Mouse (Mus musculus) neutrophil, adult 59 days (primary cell): ENCODE results near the gene Olfr1453. TPM values are rescaled to one million over a fixed set of nuclear protein-coding genes. Genes with fewer than 3 reads are reported as not detected.

Experiments
- total RNA-seq, 2 experiments: library from RNA; stranded (reverse); gene quantifications; 1 replicate in 1 of 2; 2 replicates in 1 of 2; pipeline ENCODE4 v1.2.4; 2023

Gene Olfr1453
- total RNA-seq, result not detected

DNA sequence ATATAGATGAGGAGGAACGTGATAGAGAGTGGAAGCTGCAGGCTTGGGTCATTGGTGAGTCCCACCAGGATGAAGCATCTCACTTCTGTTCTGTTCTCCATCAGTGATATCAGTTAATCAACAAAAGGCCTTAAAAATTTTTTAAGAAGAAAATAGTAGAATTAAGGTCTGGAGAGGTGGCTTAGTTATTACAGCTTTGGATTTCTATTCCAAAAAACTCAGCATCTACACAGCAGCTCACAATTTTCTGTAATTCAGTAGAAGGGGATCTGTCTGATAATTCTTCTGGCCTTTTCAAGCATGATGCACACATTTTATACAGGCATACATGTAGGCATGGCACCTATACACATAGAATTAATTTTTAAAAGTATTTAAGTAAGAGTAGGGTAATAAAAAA, at the start of gene Olfr1453:
TSS of gene Olfr1453 (minus strand) at position 101 of the 400 bp plus-strand sequence.

DNA sequence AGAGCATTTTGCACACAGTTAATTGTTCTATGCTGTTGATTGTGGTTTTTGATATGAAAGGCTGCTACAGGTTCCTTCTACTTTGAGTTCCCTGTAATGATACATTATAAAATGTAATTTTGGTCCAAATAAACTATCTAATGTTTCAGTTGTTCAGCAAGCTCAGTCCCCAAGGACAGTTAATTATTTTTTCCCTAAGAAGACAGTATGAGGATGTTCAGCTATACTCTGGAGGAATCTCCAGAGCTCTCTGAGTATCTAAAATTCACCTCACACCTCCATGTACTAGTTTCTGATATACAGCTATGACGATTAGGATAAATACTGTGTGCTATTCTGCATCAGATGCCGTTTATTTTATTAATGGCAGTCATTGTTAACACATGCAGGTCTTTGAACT, 32.2 kb upstream of the Olfr1453 start, which contains the start of gene Olfr1454:
TSS of gene Olfr1454 (plus strand) at position 301 of the 400 bp plus-strand sequence.

GRCm38 (mm10) chr19:12994714-12995113, 33.4 kb downstream of the Olfr1453 start, which contains the start of gene Olfr1451:
Olfr1451 (plus strand) TSS chr19:12995014.

Other genes starting within 250 kb of the Olfr1453 start
- gene Zfp91, start 232.2 kb downstream of the Olfr1453 start, total RNA-seq, result 10 to 100 TPM; 42.7 to 52.7 TPM
- gene Lpxn, start 232.1 kb downstream of the Olfr1453 start, total RNA-seq, result 10 to 100 TPM in 1 of 2 experiments, 1 to 10 TPM in 1; 6.8 to 10.3 TPM
- gene Gm5244, start 181.6 kb downstream of the Olfr1453 start, total RNA-seq, result not detected
- gene Olfr1444, start 171.0 kb downstream of the Olfr1453 start, total RNA-seq, result not detected
- not detected for gene Olfr1445, start 144.5 kb downstream of the Olfr1453 start, total RNA-seq
- not detected for gene Olfr1446, start 134.8 kb downstream of the Olfr1453 start, total RNA-seq
- gene Olfr1447, start 124.6 kb downstream of the Olfr1453 start, total RNA-seq, result not detected
- not detected for gene Olfr1448, start 103.9 kb downstream of the Olfr1453 start, total RNA-seq
- gene Olfr1449, start 97.5 kb downstream of the Olfr1453 start, total RNA-seq, result not detected
- gene Olfr1450, start 78.1 kb downstream of the Olfr1453 start, total RNA-seq, result not detected
- not detected for gene Olfr1451, start 33.3 kb downstream of the Olfr1453 start, total RNA-seq
- gene Olfr1454, start 32.3 kb upstream of the Olfr1453 start, total RNA-seq, result not detected
- not detected for gene Olfr1457, start 69.6 kb upstream of the Olfr1453 start, total RNA-seq
- gene Olfr1458, start 78.4 kb upstream of the Olfr1453 start, total RNA-seq, result not detected
- under 1 TPM; 0.13 to 0.16 TPM for gene Olfr1459, start 121.2 kb upstream of the Olfr1453 start, total RNA-seq
- gene Olfr1461, start 134.7 kb upstream of the Olfr1453 start, total RNA-seq, result not detected
- gene Olfr1462, start 157.4 kb upstream of the Olfr1453 start, total RNA-seq, result not detected
- not detected for gene Olfr1463, start 203.0 kb upstream of the Olfr1453 start, total RNA-seq